Mouse (Mus musculus): ENCODE data around the gene Lilra6.
"Not testable (repeated sequence)": the region's sequence is repeated elsewhere in the genome, so short reads cannot be mapped to it uniquely, and the experiment has no call there.

The Lilra6 gene

DNA sequence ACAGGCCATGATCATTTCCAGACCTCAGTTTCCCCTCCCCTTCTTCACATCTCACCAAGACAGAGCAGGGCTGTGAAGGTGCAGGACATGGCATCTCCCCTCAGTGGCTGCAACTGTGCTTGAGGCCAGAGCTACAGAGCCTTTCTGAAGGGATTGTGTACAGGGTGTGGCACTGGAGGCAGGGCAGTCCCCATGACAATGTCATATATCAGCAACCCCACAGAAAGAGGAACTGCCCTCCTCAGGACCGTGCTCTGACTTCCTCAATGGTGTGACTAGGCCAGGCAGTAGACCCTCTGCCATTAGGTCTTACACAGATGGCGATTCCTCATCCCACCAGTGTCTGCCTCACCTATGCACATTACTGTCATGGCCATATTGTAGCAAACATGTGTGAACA lies at the start of gene Lilra6:
TSS of gene Lilra6 (minus strand) at position 117 of the 400 bp plus-strand sequence.
- DNase-seq (ENCODE audit: low read depth, low spot score): not testable (repeated sequence)

DNA sequence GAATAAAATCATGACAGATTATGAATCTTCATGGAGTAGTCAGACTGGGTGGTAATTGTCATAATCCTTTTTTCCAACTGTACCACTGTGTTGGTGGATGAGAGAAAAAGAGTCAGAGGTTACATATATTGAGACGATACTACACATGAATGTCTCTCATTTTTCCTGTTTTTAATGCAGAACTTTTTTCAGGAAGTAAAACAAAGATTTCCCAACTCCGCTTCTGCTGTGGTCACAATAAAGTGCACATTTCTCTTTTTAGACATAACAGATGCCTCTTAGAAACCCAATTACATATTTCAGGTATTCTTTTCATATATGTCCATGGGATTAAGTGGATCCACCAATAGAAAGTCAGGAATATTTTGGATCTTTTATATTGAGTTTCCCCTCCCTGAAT lies 46.7 kb upstream of the Lilra6 start:
- no peak for DNase-seq (ENCODE audit: low read depth, low spot score)

GRCm38 (mm10) chr7:3957387-3957786 lies 42.1 kb upstream of the Lilra6 start:
- DNase-seq (ENCODE audit: low read depth, low spot score): no peak

DNA sequence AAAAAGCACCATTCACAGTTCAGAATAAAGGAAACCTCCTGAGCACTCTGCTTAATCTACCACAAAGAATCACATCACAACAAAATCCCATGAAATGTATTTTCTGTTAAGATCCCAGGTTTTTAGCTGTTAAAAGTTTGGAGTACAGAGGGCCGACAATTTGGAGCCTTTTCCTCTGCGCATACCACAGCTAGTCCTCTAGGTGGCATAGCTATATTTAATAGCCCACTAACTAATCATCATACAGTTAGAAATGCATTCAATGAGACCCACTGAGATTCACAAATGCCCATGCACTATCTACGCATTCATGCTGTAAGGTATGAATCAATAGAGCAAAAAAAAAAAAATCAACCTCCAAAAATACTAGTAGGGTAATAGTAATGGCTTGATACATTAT lies 33.9 kb upstream of the Lilra6 start:
- DNase-seq (ENCODE audit: low read depth, low spot score): no peak

GRCm38 (mm10) chr7:3948223-3948622 lies 32.9 kb upstream of the Lilra6 start:
- DNase-seq (ENCODE audit: low read depth, low spot score): no peak

DNA sequence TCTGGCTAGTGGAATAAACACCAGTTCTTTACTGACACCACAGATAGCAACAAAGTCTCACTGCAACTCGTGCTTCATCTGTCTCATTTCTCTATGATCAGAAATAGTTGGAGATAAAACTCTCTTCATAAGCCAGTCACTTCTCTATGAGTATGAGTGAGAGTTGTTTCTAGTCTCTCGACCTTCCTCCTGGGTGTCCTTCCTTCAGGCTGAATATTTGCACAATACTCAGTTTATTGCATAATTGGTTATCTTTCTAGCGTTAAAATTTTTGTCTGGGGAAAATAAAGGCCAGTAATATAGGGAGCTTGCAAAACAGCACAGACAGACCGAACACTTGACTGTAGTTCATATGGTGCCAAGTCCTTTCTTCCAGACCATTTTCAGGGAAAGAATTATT lies 30.8 kb upstream of the Lilra6 start:
- no peak for DNase-seq (ENCODE audit: low read depth, low spot score)

GRCm38 (mm10) chr7:3940915-3941314 lies 25.6 kb upstream of the Lilra6 start:
- DNase-seq (ENCODE audit: low read depth, low spot score): no peak

DNA sequence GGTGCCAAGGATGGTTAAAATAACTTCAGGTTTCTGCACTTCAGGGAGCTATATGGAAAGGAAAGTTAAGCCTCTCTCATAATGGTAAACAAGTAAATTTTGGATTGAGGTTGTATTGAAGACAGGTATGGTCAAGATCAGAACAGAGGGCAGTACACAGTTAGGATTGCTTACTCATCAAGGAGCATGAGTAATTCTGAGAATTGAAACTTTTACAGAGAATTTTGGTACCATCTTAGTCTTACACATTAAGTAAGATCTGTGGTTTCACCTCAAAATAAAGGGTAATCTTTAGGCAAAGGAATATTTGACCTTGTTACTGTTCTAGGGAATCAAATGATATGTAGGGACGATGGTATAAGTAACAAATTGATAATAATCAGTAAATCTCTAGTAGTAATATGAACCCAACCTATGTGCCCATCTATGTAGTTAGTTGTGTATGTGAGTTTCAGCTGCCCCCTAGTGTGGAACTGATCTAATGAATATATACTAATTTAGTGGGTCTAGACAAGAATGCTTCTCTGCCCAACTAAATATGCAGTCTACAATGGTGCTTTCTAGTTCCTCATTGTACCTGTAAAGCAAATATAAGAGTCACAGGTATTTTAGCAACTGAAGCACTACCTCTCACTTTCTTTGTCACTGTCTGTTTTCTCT lies 24.7 kb upstream of the Lilra6 start:
- no peak for DNase-seq (ENCODE audit: low read depth, low spot score)

DNA sequence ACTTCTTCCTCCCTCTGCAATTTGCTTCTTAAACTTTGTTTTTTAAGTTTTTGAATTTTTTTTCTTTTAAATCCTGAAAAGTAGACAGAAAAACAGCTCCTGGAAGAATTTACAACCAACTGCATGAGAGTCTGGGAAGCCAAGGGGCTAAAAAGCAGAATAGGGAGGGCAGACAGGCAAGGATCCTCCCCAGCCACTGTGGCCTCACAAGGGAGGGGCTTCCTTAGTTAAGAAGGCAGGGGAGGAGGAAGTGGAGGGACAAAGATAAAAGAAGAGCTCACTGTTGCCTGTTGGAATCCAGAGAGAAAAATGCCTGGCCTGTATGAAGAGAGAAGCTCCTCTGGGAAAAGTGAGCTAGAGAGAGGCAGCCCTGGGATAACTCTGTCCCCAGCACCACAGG lies 20.2 kb upstream of the Lilra6 start:
- DNase-seq (ENCODE audit: low read depth, low spot score): not testable (repeated sequence)

- DNase-seq (ENCODE audit: low read depth, low spot score): no peak
These were observed 11.6 kb downstream of the Lilra6 start for GRCm38 (mm10) chr7:3903704-3904103.

DNA sequence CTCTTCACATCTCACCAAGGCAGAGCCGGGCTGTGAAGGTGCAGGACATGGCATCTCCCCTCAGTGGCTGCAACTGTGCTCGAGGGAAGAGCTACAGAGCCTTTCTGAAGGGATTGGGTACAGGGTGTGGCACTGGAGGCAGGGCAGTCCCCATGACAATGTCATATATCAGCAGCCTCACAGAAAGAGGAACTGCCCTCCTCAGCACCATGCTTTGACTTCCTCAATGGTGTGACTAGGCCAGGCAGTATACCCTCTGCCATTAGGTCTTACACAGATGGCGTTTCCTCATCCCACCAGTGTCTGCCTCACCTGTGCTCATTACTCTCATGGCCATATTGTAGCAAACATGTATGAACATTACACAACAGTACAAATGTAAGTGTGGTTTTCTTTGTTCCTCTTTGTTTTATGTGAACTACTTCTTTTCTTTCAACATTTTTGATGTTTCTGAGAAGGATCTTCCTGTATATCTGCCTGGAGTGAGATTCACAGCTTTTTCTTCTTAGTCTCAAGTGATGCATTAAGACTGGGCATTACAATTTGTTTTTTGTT lies 17.2 kb downstream of the Lilra6 start, which contains the start of gene Gm14548:
TSS of gene Gm14548 (minus strand) at position 85 of the 555 bp plus-strand sequence.
- not testable (repeated sequence) for DNase-seq (ENCODE audit: low read depth, low spot score)

DNA sequence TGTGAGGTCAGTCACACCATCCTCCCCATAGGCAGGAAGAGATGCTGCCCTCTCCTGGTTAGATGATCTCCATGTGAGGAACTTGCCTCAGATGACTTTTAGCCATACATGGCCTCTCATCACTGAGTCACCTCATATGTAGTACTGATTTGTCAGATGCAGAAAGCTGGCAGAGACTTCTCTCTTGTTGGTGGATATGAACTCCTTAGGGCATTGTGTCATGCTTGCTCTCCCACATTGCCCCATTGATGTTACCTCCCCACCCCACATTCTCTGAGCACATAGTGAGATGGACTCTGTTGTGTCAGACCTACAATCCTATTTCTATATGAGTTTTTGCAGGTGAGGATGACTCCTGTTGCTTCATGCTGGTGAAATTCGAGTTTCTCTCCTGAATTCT lies 40.3 kb downstream of the Lilra6 start:
- DNase-seq (ENCODE audit: low read depth, low spot score): not testable (repeated sequence)

Data from CD4-positive helper T cell, adult 2 months (primary cell).